Mouse (Mus musculus) thymus, adult 2 months (tissue): ENCODE results near the gene Cbx6. TPM values are rescaled to one million over a fixed set of nuclear protein-coding genes. Genes with fewer than 3 reads are reported as not detected.

ENCODE experiments used
- DNase-seq: peaks from one replicate; pipeline ENCODE4 v3.0.0; 2021
- H3K27ac ChIP-seq: fragments of 200-500 bp; 2 replicates; pipeline ENCODE4 v1.5.1; 2012; ENCODE audit warnings: low read length, control low read depth; ENCODE audit not compliant: control insufficient read depth, insufficient read depth
- H3K27me3 ChIP-seq: fragments of 200-500 bp; 2 replicates; pipeline ENCODE4 v1.6.1; 2012; ENCODE audit warnings: mild to moderate bottlenecking, low read length, moderate library complexity, mixed read lengths; ENCODE audit not compliant: control insufficient read depth, insufficient read depth
- H3K36me3 ChIP-seq: fragments of 200-500 bp; 2 replicates; pipeline ENCODE4 v1.6.1; 2012; ENCODE audit warnings: mild to moderate bottlenecking, low read length, moderate library complexity; ENCODE audit not compliant: control insufficient read depth, insufficient read depth
- H3K4me1 ChIP-seq: fragments of 200-500 bp; replicated peaks from 2 replicates; pipeline ENCODE4 v1.6.1; 2012; ENCODE audit warnings: low read length; ENCODE audit not compliant: control insufficient read depth, insufficient read depth
- H3K4me3 ChIP-seq: fragments of 200-500 bp; 2 replicates; pipeline ENCODE4 v1.5.1; 2012; ENCODE audit warnings: mild to moderate bottlenecking, low read length, control low read depth, moderate library complexity; ENCODE audit not compliant: control insufficient read depth, insufficient read depth
- CTCF ChIP-seq: fragments of 200-500 bp; IDR thresholded peaks from 2 replicates; pipeline ENCODE4 v1.5.1; 2012; ENCODE audit warnings: mild to moderate bottlenecking, control low read depth, low read length, moderate library complexity, borderline replicate concordance; ENCODE audit not compliant: control insufficient read depth, poor library complexity, insufficient read depth; ENCODE audit errors: extremely low read depth
- POLR2A ChIP-seq: fragments of 200-500 bp; IDR thresholded peaks from 2 replicates; pipeline ENCODE4 v1.6.1; 2012; ENCODE audit warnings: mild to moderate bottlenecking, low read length, control low read depth, moderate library complexity; ENCODE audit not compliant: control insufficient read depth, poor library complexity, insufficient read depth; ENCODE audit errors: extremely low read depth
- WGBS: fragments of 180-500 bp; shearing (Covaris S2); methylation state at CpG from one replicate; pipeline ENCODE4 v1.1.7; 2018; 5-methylcytosine and 5-hydroxymethylcytosine counted together
- polyA plus RNA-seq: library from polyadenylated mRNA; depleted of rRNA; stranded (reverse); fragments of >200 nt; gene quantifications from 2 replicates; pipeline ENCODE4 v1.2.3, GENCODE M21; 2012

The Cbx6 gene
- polyA plus RNA-seq, 1 experiment: 136 TPM

GRCm38 (mm10) chr15:79832064-79832900, 2.2 kb downstream of the Cbx6 start:
- DNase-seq: peak; percentile 84
- WGBS: 55% methylated on average over 18 of the region's 18 CpGs
- H3K4me1 ChIP-seq: peaks cover 21% of the 10 kb centered on the region
- H3K27ac ChIP-seq: no peak overlapping the region
- TF ChIP-seq CTCF (peak; percentile 75; the same call in 1 of the 2 replicates), POLR2A (no peak)
- peaks cover 16% of the 10 kb centered on the region for H3K36me3 ChIP-seq
- H3K4me3 ChIP-seq: no peak overlapping the region
- H3K27me3 ChIP-seq: no peaks in the 10 kb centered on the region

- WGBS: 34% methylated on average over 4 of the region's 4 CpGs
- Histone ChIP-seq H3K4me1 (peaks cover 21% of the 10 kb centered on the region), H3K27ac (no peak overlapping the region), H3K4me3 (no peak overlapping the region), H3K36me3 (peaks cover 22% of the 10 kb centered on the region), H3K27me3 (no peaks in the 10 kb centered on the region)
- TF ChIP-seq CTCF (peak; percentile 69; the same call in 1 of the 2 replicates), POLR2A (no peak)
- DNase-seq: peak; percentile 71
Measured at GRCm38 (mm10) chr15:79830388-79830787, 4.1 kb downstream of the Cbx6 start.

- peaks cover 15% of the 10 kb centered on the region for H3K4me1 ChIP-seq
- peaks cover 22% of the 10 kb centered on the region for H3K36me3 ChIP-seq
- no peak overlapping the region for H3K27ac ChIP-seq
- H3K4me3 ChIP-seq: no peak overlapping the region
- no peak for DNase-seq
- TF ChIP-seq CTCF: no peak
- TF ChIP-seq POLR2A: no peak
- WGBS: 94% methylated on average over 5 of the region's 5 CpGs
- H3K27me3 ChIP-seq: no peaks in the 10 kb centered on the region
Measured at GRCm38 (mm10) chr15:79829431-79829830, 5.1 kb downstream of the Cbx6 start.

DNA sequence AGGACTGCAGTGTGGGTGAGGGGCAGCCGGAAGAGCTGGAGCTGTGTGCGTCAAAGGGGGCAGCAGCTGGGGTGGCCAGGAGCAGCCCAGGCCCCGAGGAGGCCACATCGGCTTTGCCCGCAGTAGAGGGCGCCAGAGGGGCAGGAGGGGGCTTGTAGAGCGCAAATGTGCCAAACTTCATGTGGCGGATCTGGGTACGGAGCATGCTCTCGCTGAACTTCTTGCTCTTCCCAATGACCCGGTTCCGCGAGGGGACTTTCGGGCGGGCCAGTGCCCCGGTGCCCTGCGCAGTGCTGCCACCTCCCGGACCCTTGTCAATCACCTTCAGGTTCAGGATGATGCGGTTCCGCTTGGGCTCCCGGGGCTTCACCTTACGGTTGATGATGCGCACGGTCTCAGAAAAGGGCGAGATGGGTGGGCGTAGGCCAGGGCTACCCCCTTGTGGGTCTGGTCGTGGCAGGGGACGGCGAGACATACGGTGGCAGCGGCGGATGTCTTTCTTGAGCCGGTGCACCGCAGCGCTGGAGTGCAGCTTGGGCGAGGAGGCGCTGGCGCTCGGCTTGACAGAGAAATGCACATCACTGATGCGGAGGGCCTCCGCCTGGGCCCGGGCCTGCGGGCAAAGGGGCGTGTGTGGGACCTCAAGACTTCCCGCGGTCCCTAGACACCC, 6.0 kb downstream of the Cbx6 start:
- H3K27ac ChIP-seq: no peak overlapping the region
- 94% methylated on average over 46 of the region's 46 CpGs for WGBS
- no peak for TF ChIP-seq POLR2A
- no peak for TF ChIP-seq CTCF

GRCm38 (mm10) chr15:79827778-79828210, 6.7 kb downstream of the Cbx6 start:
- Histone ChIP-seq H3K36me3 (peaks cover 31% of the 10 kb centered on the region), H3K27me3 (no peaks in the 10 kb centered on the region), H3K4me1 (peaks cover 9% of the 10 kb centered on the region), H3K4me3 (no peak overlapping the region), H3K27ac (no peak overlapping the region)
- 96% methylated on average over 11 of the region's 11 CpGs for WGBS
- no peak for DNase-seq
- TF ChIP-seq POLR2A (no peak), CTCF (no peak)

More for the DNA sequence above, 6.0 kb downstream of the Cbx6 start:
- H3K4me1 ChIP-seq: peaks cover 14% of the 10 kb centered on the region
- H3K4me3 ChIP-seq: no peak overlapping the region
- peak; percentile 26 for DNase-seq
- H3K27me3 ChIP-seq: no peaks in the 10 kb centered on the region
- peaks cover 26% of the 10 kb centered on the region for H3K36me3 ChIP-seq

DNA sequence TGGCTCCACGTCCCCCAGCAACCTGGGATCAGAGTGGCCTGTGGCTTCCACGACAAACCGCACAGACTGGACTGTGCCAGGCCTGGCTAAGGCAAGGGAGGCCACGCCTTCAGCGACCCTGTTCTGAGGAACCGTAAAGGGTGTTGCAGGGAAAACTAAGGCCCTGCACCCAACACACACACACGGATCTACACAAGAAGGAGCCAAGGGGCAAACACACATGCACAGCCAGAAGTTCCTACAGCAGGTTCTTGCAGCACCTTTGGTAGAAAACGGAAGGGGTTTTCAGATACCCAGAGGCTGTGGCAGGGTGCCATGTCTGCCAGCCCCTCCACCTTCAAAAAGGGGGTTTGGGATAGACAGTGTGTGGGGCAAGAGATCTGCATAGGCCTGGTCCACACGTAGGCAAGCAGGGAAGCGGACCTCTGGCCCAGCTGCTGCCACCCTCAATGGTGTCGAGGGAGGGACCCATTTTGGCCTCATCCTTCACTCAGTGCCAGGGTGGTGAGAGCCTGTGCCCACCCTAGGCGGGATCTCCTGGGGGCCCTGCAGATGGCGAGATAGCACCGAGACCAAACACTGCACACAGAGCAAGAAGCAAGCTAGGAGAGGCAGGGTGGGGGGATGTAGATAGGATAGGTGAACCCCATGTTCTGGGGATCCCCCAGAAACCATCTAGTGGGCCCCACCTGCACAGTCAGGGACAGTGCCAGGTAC, 7.3 kb downstream of the Cbx6 start:
- H3K4me1 ChIP-seq: peaks cover 4% of the 10 kb centered on the region
- H3K27me3 ChIP-seq: no peaks in the 10 kb centered on the region
- DNase-seq: no peak
- peaks cover 31% of the 10 kb centered on the region for H3K36me3 ChIP-seq
- 94% methylated on average over 14 of the region's 14 CpGs for WGBS
- no peak overlapping the region for H3K27ac ChIP-seq
- no peak for TF ChIP-seq CTCF
- no peak for TF ChIP-seq POLR2A
- no peak overlapping the region for H3K4me3 ChIP-seq
